Mouse (Mus musculus) brain, embryonic 14.5 days (tissue): ENCODE data around the gene Dst. TPM values are rescaled to one million over a fixed set of nuclear protein-coding genes. Genes with fewer than 3 reads are reported as not detected.
"Not testable (repeated sequence)": the region's sequence is repeated elsewhere in the genome, so short reads cannot be mapped to it uniquely, and the experiment has no call there.

Experiments
- DNase-seq: peaks from one replicate; pipeline ENCODE4 v3.0.0-alpha.2; 2011; ENCODE audit warnings: low read depth
- CTCF ChIP-seq: fragments of 200-500 bp; IDR thresholded peaks from 2 replicates; pipeline ENCODE4 v1.5.1; 2012; ENCODE audit warnings: inconsistent platforms, mild to moderate bottlenecking, moderate library complexity, borderline replicate concordance; ENCODE audit not compliant: insufficient read depth, insufficient read length; ENCODE audit errors: extremely low read depth
- POLR2A ChIP-seq: fragments of 200-500 bp; IDR thresholded peaks from 2 replicates; pipeline ENCODE4 v1.6.1; 2012; ENCODE audit warnings: mild to moderate bottlenecking, inconsistent platforms, borderline replicate concordance; ENCODE audit not compliant: poor library complexity, insufficient read depth, insufficient read length, severe bottlenecking; ENCODE audit errors: extremely low read depth
- polyA plus RNA-seq: library from polyadenylated mRNA; depleted of rRNA; stranded (reverse); fragments of >200 nt; gene quantifications from 2 replicates; pipeline ENCODE4 v1.2.3, GENCODE M21; 2012

Gene Dst
- polyA plus RNA-seq, 1 experiment: 96.0 TPM

- TF ChIP-seq POLR2A (no peak), CTCF (no peak)
- no peak for DNase-seq
Measured at GRCm38 (mm10) chr1:34288721-34289471, 380.9 kb downstream of the Dst start.

GRCm38 (mm10) chr1:34289472-34289748 is 381.4 kb downstream of the Dst start:
- TF ChIP-seq CTCF (no peak), POLR2A (no peak)
- no peak for DNase-seq

GRCm38 (mm10) chr1:34290321-34290720 is 382.3 kb downstream of the Dst start:
- DNase-seq: no peak
- no peak for TF ChIP-seq POLR2A

- no peak for DNase-seq
- no peak for TF ChIP-seq CTCF
- no peak for TF ChIP-seq POLR2A
Measured at GRCm38 (mm10) chr1:34293198-34293597, 385.2 kb downstream of the Dst start.

- DNase-seq: peak; percentile 23
- TF ChIP-seq CTCF (no peak), POLR2A (no peak)
Measured at GRCm38 (mm10) chr1:34297636-34298035, 389.6 kb downstream of the Dst start.

GRCm38 (mm10) chr1:34298631-34299184 is 390.7 kb downstream of the Dst start:
- DNase-seq: peak; percentile 94
- TF ChIP-seq CTCF (no peak), POLR2A (no peak)

- TF ChIP-seq CTCF: no peak
- no peak for TF ChIP-seq POLR2A
- DNase-seq: peak; percentile 80
Measured at GRCm38 (mm10) chr1:34299507-34299906, 391.5 kb downstream of the Dst start.

GRCm38 (mm10) chr1:34300309-34300980 is 392.4 kb downstream of the Dst start:
- no peak for TF ChIP-seq POLR2A
- no peak for TF ChIP-seq CTCF
- DNase-seq: peak; percentile 25

GRCm38 (mm10) chr1:34304227-34304626 is 396.2 kb downstream of the Dst start:
- TF ChIP-seq CTCF (no peak), POLR2A (no peak)
- peak; percentile 63 for DNase-seq

GRCm38 (mm10) chr1:34306741-34307140 is 398.7 kb downstream of the Dst start:
- no peak for TF ChIP-seq POLR2A
- TF ChIP-seq CTCF: no peak
- no peak for DNase-seq

GRCm38 (mm10) chr1:34307191-34307590 is 399.2 kb downstream of the Dst start:
- no peak for DNase-seq
- no peak for TF ChIP-seq POLR2A
- TF ChIP-seq CTCF: no peak

- not testable (repeated sequence) for DNase-seq
Measured at GRCm38 (mm10) chr1:34308841-34309240, 400.8 kb downstream of the Dst start.
